19 mouse cellular contexts compared by ENCODE assay signal in genomic region chr17:81486388-81486787, GRCm38 (mm10). TPM values are rescaled to one million over a fixed set of nuclear protein-coding genes. Genes with fewer than 3 reads are reported as not detected.
DNase-seq lines count a peak whose midpoint lies in the region; ATAC-seq and TF ChIP-seq lines count a peak whose summit lies in the region.
"Had no signal": no experiment of that assay in that cellular context is flagged by ENCODE, and none has a peak within 500 bp of the region (broad histone marks: within the 10 kb centered on the region; RNA-seq: fewer than 3 reads in every experiment).

No protein-coding gene starts in this region.

- no peaks in the 10 kb centered on the region for H3K36me3 ChIP-seq in hindbrain, embryonic 13.5 days
- H3K36me3 ChIP-seq in hindbrain, embryonic 10.5 days = no peaks in the 10 kb centered on the region
- no peaks in the 10 kb centered on the region for H3K36me3 ChIP-seq in lung, postnatal 0 days (ENCODE audit: insufficient read depth, low read length)
- H3K36me3 ChIP-seq in intestine, embryonic 15.5 days = no peaks in the 10 kb centered on the region
- H3K36me3 ChIP-seq: embryonic facial prominence, embryonic 13.5 days; heart, embryonic 12.5 days had no signal

- TF ChIP-seq CTCF in lung, postnatal 0 days (IDR thresholded peaks at IDR 0.05) = no peak
- TF ChIP-seq CTCF in brain, embryonic 14.5 days (IDR thresholded peaks at IDR 0.05; ENCODE audit: borderline replicate concordance, extremely low read depth, insufficient read depth, insufficient read length) = no peak

- H3K4me3 ChIP-seq in hindbrain, embryonic 13.5 days = no peak overlapping the region
- no peak overlapping the region for H3K4me3 ChIP-seq in hindbrain, embryonic 10.5 days
- H3K4me3 ChIP-seq in lung, postnatal 0 days (ENCODE audit: low read depth, low read length) = no peak overlapping the region
- H3K4me3 ChIP-seq in intestine, embryonic 15.5 days (replicated peaks) = no peak overlapping the region
- H3K4me3 ChIP-seq: embryonic facial prominence, embryonic 13.5 days; gastrocnemius, adult 2 months; heart, embryonic 12.5 days had no signal

- no peak overlapping the region for H3K9ac ChIP-seq in hindbrain, embryonic 13.5 days
- no peak overlapping the region for H3K9ac ChIP-seq in lung, postnatal 0 days (replicated peaks; ENCODE audit: low read depth)
- no peak overlapping the region for H3K9ac ChIP-seq in intestine, embryonic 15.5 days
- H3K9ac ChIP-seq: embryonic facial prominence, embryonic 13.5 days; heart, embryonic 12.5 days had no signal

- no peaks in the 10 kb centered on the region for H3K9me3 ChIP-seq in hindbrain, embryonic 13.5 days
- H3K9me3 ChIP-seq in hindbrain, embryonic 10.5 days = no peaks in the 10 kb centered on the region
- H3K9me3 ChIP-seq in lung, postnatal 0 days (ENCODE audit: low read length) = no peaks in the 10 kb centered on the region
- no peaks in the 10 kb centered on the region for H3K9me3 ChIP-seq in intestine, embryonic 15.5 days
- H3K9me3 ChIP-seq: embryonic facial prominence, embryonic 13.5 days; heart, embryonic 12.5 days had no signal

- TF ChIP-seq POLR2A in brain, embryonic 14.5 days (IDR thresholded peaks at IDR 0.05; ENCODE audit: borderline replicate concordance, extremely low read depth, insufficient read depth, insufficient read length, poor library complexity, severe bottlenecking) = no peak

- 0 out of 2 replicates have a peak overlapping the region, but pooled peaks have one; percentile 25 for H3K27ac ChIP-seq in hindbrain, embryonic 13.5 days
- H3K27ac ChIP-seq in hindbrain, embryonic 10.5 days = no peak overlapping the region
- H3K27ac ChIP-seq in lung, postnatal 0 days (ENCODE audit: low read length) = no peak overlapping the region
- no peak overlapping the region for H3K27ac ChIP-seq in intestine, embryonic 15.5 days
- H3K27ac ChIP-seq: embryonic facial prominence, embryonic 13.5 days; gastrocnemius, adult 2 months had no signal

- ATAC-seq in hindbrain, embryonic 13.5 days (ENCODE audit: low FRiP score) = no peak
- no peak for ATAC-seq in lung, postnatal 0 days
- no peak for ATAC-seq in intestine, embryonic 15.5 days
- ATAC-seq: intestine, embryonic 16.5 days had no signal

- no peaks in the 10 kb centered on the region for H3K27me3 ChIP-seq in hindbrain, embryonic 13.5 days
- no peaks in the 10 kb centered on the region for H3K27me3 ChIP-seq in hindbrain, embryonic 10.5 days (ENCODE audit: insufficient read depth, poor library complexity, severe bottlenecking)
- H3K27me3 ChIP-seq in lung, postnatal 0 days (replicated peaks; ENCODE audit: insufficient read depth, low read length) = no peaks in the 10 kb centered on the region
- no peaks in the 10 kb centered on the region for H3K27me3 ChIP-seq in intestine, embryonic 15.5 days (replicated peaks)
- H3K27me3 ChIP-seq: embryonic facial prominence, embryonic 13.5 days; heart, embryonic 12.5 days had no signal

- peak; percentile 23 to 33 for DNase-seq in cerebellum, postnatal 14 days
- DNase-seq in cerebellum, postnatal 25 days = no peak
- DNase-seq in hindbrain, embryonic 10.5 days (ENCODE audit: low spot score) = no peak
- DNase-seq in lung, postnatal 0 days (ENCODE audit: low spot score) = peak; percentile 17
- DNase-seq in lung, postnatal 14 days = no peak
- peak; percentile 68 for DNase-seq in brain, embryonic 14.5 days (ENCODE audit: low read depth)
- DNase-seq: adrenal gland, postnatal 14 days; cerebellum, adult 2 months; cerebellum, postnatal 36 days; gastrocnemius, adult 2 months; gastrocnemius, postnatal 25 days; kidney, adult 2 months had no signal

- H3K4me2 ChIP-seq in hindbrain, embryonic 13.5 days = no peak overlapping the region
- no peak overlapping the region for H3K4me2 ChIP-seq in lung, postnatal 0 days (replicated peaks; ENCODE audit: low read depth, low read length)
- H3K4me2 ChIP-seq in intestine, embryonic 15.5 days (replicated peaks) = no peak overlapping the region
- H3K4me2 ChIP-seq: embryonic facial prominence, embryonic 13.5 days; heart, embryonic 12.5 days had no signal

- TF ChIP-seq EP300 in lung, postnatal 0 days (IDR thresholded peaks at IDR 0.05) = no peak

- H3K4me1 ChIP-seq in hindbrain, embryonic 13.5 days (replicated peaks) = peaks cover 12% of the 10 kb centered on the region
- peaks cover 10% of the 10 kb centered on the region for H3K4me1 ChIP-seq in hindbrain, embryonic 10.5 days (replicated peaks)
- no peaks in the 10 kb centered on the region for H3K4me1 ChIP-seq in lung, postnatal 0 days (ENCODE audit: insufficient read depth, low read depth, low read length)
- no peaks in the 10 kb centered on the region for H3K4me1 ChIP-seq in intestine, embryonic 15.5 days (replicated peaks)
- H3K4me1 ChIP-seq: embryonic facial prominence, embryonic 13.5 days had no signal

- WGBS in hindbrain, embryonic 13.5 days = 82% methylated on average over 1 of the region's 1 CpGs
- WGBS in hindbrain, embryonic 10.5 days = 90% methylated on average over 1 of the region's 1 CpGs
- 87% methylated on average over 1 of the region's 1 CpGs for WGBS in lung, postnatal 0 days
- 82% methylated on average over 1 of the region's 1 CpGs for WGBS in intestine, embryonic 15.5 days

RNA-seq across cellular contexts. Expression of gene Gm11096, which starts 44.8 kb away (rescaled TPM):
- polyA plus RNA-seq in hindbrain, embryonic 13.5 days (2015; fragmentation: Nextera tagmentation; extraction: Ambion mirVana) = not detected in 2 replicates
- not detected in 2 replicates for polyA plus RNA-seq in hindbrain, embryonic 10.5 days (2016; fragmentation: Nextera tagmentation; extraction: Ambion mirVana)
- polyA plus RNA-seq in lung, postnatal 0 days (2015; fragmentation: Nextera tagmentation; extraction: Ambion mirVana) = not detected in 2 replicates
- polyA plus RNA-seq in brain, embryonic 14.5 days (2012; rRNA removed) = not detected in 2 replicates
- polyA plus RNA-seq in intestine, embryonic 15.5 days (2015; fragmentation: Nextera tagmentation; extraction: Ambion mirVana) = not detected in 2 replicates
- polyA plus RNA-seq: C2C12; cerebellum, adult 2 months; embryonic facial prominence, embryonic 13.5 days; heart, embryonic 12.5 days; heart, embryonic 16.5 days; intestine, embryonic 16.5 days; kidney, adult 2 months had no signal

Comparison
In these comparisons a context has a peak if more than half of its experiments do, and no peak if none do; other contexts are left out.
1. DNase-seq: peak in cerebellum, postnatal 14 days (2 of 2), lung, postnatal 0 days (single experiment) and brain, embryonic 14.5 days (single experiment); none in cerebellum, postnatal 25 days (0 of 2), hindbrain, embryonic 10.5 days (single experiment) and lung, postnatal 14 days (single experiment).